Mouse (Mus musculus): Measurements from ENCODE around the gene Smco3. TPM values are rescaled to one million over a fixed set of nuclear protein-coding genes. Genes with fewer than 3 reads are reported as not detected.
"Not testable (repeated sequence)": the region's sequence is repeated elsewhere in the genome, so short reads cannot be mapped to it uniquely, and the experiment has no call there.

Gene Smco3
- total RNA-seq (2021): under 1 TPM in 1 of 2 experiments, not detected in 1; 0.20 TPM
- long read RNA-seq, experiment 1: 0 reads
- long read RNA-seq, experiment 2: 0 reads

DNA sequence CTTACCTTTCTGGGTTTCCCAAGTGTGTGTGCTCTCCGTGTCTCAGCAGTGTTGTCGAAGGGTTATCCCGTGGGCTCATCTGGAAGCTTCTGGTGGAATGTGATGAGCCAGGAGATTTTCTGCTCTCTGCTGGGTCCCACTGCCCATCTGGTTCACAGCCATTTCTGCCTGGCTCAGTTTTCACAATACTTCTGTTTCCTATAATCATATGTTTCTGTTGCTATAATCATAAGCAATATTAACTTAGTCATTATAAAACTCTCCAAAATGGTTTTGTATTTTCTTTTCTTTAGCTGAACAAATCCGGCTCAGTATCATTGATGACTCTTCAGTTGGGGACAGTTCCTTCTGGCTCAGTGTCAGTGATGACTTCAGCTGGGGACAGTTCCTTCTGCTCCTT, at the start of gene Smco3:
Gene Smco3 (minus strand): TSS at position 101 of the 400 bp plus-strand sequence.
- no peak for DNase-seq

DNA sequence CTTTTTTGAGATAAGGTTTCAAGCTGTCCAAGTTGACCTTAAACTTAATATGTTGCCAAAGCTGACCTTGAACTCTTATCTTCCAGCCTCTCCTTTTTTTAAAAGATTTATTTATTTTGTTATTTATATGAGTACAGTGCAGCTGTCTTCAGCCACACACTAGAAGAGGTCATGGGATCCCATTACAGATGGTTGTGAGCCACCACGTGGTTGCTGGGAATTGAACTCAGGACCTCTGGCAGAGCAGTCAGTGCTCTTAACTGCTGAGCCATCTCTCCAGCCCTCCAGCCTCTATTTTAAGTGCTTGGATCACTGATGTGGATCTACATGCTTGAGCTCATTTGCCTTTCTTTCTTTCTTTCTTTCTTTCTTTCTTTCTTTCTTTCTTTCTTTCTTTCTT, 49.5 kb upstream of the Smco3 start:
- not testable (repeated sequence) for DNase-seq

DNA sequence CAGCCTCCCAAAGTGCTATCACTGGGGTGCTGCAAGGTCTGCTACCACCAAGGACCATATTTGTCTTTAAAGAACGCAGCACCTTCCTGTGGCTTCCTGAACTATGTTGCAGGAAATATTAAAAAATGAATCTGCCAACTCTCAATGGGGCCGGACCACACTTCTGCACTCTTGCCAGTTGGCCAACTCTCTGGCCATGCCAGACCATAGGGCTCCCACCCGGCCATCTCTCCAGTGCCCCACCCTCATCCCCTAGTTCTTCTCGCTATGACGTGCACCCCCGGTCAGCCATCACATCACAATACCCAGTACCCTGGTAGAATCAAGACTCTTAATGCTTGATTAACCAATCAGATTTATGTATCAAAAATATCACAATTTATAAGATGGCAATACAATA, 48.7 kb upstream of the Smco3 start:
- no peak for DNase-seq

DNA sequence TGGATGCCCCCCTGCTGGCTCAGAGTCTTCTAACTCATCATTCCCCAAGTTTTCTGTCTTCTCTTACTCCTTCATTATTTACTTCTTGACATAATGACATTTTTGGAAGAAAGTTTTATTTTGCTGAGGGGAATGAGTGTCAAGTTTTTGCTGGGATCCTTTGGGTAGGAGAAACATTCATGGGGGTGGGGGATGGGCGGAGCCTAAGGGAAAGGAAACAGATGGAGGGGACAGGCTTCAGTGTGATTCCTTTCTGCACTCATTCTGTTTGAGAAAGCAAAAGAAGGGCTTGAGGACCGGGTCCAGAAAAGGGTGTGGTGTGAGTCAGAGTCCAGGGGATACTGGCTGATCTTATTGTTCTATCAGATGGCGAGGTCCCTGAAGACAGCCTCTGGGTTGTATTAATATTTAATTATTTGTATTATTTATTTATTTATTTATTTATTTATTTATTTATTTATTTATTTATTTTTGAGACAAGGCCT, 48.2 kb upstream of the Smco3 start:
- no peak for DNase-seq

DNA sequence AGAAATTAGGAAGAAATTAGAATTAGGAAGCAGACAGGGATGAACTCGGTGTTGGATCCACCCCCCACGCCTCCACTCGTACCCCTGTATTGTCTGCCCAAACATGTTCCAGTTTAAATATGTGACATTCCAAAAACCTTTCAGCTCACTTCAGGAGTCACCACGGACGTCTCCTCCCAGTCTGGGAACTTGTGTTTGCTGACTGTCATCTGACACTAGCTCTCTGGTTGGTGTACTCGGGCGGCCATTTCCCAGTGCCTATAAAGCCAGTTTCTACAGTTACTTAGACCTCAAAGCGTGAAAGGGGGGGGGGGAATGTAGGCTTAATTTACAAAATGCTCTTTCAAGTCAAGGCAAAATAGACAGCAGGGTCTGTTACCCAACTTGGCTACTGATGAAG, 46.4 kb upstream of the Smco3 start:
- DNase-seq: no peak

DNA sequence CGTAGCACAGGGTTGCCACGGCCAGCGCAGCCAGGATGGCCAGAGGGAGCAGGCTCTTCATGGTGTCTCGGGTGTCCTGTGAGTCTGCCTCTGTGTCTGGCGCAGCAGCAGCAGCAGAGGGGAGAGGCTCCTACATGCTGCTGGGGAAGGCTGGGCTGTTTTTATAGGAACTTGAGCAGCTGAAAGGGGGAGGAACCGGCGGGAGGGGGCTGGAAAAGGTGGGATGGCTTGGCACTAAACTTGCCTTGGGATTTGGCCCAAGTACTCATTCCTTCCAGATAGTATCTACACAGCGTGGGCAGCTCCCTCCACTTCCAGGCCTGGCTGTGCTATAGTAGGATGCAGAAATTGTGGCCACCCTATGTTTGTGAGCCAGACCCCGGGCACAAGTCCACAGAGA, 40.4 kb upstream of the Smco3 start, which contains the start of gene Mgp:
Gene Mgp (minus strand): TSS at position 154 of the 400 bp plus-strand sequence.
- no peak for DNase-seq

DNA sequence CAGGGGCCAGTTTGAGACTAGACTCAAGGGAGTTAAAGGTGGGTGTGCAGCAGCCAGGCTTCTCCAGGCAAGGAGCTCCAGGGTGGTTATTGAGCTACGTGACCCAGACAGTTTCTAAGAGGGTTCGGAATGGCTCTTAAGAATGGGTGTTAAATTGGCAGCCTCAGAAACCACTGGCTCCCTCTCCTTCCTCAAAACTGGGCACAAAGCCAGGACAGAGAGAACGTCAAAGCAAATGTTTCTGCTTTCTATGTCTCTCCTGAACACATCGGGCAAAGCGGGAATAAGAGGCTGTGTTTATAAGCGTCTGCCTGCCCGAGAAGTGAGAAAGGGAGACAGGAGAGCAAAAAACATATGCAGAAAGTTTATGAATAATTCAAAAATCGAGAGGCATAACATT, 39.3 kb upstream of the Smco3 start:
- no peak for DNase-seq

DNA sequence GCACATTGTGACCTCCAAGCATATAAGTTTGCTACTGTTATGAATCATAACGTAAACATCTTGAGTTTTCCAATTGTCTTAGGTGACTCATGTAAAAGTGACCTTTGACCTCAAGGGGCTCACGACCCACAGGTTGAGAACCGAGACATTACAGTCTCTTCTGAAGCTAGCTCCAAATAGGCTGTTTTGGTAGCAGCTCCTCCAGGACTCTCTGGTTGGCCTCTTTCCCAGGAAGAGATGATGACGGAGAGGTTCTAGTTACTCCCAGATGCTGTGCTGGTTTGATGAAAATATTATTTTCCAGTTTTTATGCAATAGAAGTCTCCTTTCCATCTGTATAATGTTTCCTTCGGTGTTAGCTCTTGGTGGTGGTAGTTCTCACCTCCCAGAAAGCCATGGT, 33.7 kb upstream of the Smco3 start:
- no peak for DNase-seq

DNA sequence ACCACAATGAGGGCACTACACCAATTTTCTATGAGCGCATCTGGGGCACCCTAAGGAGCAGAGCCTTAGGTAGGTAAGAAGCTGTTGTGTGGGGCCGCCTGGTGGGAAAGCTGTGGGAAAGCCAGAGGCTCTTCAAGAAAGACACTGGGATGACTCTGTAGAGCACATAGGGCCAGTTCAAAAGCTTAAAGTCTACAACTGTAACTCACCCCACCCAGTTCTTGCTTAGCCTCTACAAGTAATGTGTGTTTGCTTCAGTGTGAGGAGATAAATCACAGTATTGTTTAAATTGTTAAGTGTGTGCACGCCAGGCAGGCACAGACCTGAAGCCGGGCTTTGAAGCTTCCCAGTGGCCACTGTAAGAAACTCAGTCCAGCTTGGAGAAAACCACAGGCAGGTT, 30.9 kb upstream of the Smco3 start:
- no peak for DNase-seq

DNA sequence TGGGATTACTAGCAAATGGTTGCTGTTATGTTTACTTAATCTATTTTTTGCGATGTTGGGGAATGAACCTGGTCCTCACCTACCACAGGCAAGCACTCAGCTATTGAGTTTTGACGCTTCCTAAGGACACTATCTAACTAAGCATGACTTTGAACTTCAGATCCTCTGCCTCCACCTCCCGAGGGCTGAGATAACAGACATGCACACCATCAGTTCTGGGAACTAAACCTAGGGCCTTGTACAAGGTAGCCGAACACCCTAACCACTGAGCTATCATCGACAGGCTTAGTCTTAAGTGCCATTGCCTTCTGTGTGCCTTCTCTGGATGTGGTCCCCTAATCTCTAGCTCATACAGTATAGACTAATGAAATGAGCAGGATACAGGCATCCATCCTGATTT, 30.1 kb upstream of the Smco3 start:
- DNase-seq: no peak

DNA sequence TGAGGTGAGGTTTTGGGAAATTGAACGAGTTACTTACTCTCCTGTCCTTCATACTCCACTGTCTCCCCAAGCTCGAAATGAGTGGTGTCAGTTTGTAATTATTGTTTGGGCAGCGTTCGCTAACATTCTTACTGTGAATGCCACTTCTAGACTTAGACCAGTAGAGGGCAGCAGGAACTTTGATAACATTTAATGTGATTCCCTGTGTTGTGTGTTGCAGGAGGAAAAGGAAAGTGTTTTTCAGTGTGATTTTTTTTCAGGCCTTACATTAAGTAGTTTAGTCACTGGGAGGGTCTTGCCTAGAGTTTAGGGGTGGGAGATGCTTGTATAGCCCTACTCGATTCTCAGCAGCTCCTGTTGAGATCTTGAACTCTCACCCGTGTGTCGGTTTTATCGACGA, 25.8 kb upstream of the Smco3 start:
- DNase-seq: peak in 1 of 2 experiments; percentile 29

DNA sequence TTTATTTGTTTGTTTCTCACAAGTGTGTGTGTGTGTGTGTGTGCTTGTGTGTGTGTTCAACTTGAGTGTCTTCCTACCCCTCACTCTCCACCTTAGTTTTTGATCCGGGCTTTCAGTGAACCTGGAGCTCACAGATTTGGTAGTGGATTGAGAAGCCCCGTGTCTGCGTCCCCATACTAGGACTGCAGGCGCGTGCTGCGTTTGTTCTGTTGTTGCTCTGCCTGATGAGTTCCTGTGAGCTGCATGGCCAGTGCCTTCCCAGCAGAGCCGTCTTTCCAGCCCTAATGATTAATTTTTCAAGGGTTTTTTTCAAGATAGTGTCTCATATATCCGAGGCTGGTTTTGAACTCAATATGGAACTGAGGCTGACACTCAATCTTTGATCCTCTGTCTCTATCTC, 23.2 kb upstream of the Smco3 start:
- peak in 1 of 2 experiments; percentile 6 for DNase-seq

DNA sequence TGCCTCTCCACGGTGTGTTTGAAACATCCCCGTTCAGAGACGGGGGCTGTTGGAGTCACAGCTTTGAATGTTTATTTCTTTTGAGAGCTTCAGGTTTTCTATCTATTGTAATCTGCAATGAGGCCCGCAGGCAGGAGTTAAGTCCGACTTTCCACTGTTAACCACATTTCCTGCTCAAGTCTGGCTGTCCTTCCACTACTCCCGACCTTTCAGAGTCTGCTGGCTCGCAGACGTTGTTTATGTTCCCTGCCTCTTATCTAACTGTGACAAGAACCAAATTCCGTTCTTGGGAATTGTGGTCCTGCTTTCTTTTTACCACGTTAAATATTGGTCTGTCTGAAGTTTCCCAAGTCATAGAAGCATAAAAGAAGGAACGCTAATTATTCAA, 22.6 kb upstream of the Smco3 start:
- peak; percentile 30 to 38 for DNase-seq

DNA sequence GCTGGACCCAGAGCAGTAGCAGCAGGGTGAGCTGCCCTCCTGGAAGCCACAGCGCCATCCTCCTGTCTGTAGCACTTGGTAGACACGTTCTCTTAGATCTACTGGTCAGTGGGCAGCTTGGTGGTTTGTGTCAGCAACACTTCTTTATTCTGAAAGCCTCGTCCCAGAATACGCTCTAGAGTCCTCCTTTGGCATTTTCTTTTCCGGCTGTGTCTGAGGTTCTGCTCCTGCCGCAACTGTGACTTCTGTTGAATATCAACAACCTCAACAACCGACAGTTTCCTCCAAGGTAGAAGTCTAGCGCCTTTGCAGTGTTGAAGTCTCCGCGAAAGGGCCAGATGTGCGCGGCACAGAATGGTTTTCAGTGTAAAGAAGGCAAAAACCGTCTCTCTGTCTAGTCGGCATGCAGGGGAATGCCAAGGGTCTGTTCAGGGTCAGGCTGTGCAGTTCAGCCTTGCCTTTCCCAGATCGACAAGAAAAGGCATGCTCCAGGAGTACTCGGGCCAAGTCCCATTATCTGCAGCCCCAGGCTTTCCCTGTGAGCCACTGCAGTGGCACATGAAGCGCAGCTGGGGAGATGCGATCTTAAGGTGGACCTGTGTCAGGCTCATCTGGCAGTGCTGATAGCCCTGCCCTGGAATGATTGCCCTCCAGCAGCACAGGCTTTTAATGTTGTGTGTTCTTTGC, 22.1 kb upstream of the Smco3 start, which contains the start of gene Art4:
Gene Art4 (minus strand): TSS at position 548 of the 687 bp plus-strand sequence.
- peak; percentile 22 to 36 for DNase-seq

DNA sequence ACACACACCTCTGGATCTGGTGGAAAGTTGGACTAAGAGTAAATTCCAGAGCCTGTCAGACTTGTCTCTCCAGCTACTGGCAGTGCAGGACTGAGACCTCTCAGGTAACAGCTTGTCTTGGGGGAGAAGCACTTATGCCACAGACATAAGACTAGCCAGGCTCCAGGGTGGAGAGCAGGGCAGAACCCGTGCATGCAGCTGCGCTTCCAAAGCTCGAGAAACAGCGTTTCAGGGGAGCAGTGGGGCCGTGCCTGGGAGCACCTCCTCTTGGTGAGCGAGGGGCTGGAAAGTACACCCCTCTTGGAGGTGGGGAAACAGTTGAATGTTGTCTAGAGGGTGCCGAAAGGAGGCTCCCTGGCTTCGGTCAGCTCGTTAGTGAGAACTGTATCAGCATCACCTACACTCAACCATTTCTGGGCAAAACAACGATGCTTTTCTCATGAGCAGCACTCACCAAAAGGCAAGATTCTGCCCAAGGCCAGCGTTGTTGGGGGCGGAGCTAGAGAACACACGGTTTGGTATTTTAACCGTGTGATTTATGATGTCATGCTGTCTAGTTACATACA, 20.9 kb upstream of the Smco3 start:
- peak; percentile 63 to 66 for DNase-seq

DNA sequence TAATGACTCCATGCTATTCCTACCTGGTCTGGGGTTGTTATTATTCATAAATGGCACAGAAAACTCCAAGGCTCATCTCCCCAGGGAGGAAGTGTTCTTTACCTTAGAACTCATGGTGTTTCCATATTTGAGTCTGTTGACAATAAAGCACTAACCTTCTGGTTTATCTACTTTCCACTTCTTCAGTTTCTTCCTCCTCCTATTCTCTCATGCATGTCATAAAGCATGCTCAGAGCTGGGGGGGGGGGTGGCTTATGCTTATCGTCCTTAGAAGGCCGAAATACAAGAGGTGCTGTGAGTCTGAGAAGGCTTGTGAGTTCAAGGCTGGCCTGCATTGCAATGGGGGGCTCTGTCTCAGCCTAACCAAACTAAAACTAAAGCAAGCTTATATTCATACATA, 19.9 kb upstream of the Smco3 start:
- DNase-seq: no peak

DNA sequence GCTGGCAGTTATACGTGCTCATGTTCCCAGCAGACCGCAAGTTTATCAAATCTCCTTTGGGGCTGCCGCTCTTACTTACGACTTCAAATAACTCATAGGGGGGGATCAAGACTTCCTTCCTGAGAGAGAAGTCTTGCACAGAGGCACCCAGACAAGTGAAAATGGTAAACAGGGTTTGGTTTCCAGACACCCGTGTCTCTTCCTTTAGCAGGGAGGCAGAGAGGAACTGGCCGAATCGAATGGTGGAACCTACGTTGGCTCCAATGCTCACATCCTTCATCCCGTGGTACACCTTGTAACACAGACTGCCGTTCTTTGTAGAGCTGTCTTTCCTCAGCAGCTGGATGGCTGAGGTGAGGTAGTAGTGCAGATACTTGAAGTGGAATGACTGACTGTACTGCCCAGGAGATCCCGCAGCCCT, 19.1 kb upstream of the Smco3 start:
- peak in 1 of 2 experiments; percentile 8 for DNase-seq

DNA sequence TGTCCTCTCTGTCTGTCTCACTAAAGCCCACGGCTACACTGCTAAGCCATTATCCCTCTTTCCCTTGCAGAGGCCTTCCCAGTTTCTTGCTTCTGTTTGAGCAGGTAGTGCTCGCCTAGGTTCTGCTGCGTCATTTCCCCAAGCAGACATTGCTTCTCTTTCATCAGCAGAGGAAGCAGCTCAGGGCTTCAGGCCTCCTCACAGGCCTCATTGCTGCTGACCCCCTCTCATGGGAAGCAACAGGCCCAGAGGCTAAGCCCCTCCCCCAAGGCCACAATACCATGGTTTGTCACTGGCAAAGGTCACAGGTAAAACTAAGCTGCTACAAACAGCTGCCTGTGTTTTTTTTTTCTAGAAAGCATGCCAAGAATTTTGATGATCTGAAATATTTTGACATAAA, 17.5 kb upstream of the Smco3 start:
- DNase-seq: peak in 1 of 2 experiments; percentile 29

DNA sequence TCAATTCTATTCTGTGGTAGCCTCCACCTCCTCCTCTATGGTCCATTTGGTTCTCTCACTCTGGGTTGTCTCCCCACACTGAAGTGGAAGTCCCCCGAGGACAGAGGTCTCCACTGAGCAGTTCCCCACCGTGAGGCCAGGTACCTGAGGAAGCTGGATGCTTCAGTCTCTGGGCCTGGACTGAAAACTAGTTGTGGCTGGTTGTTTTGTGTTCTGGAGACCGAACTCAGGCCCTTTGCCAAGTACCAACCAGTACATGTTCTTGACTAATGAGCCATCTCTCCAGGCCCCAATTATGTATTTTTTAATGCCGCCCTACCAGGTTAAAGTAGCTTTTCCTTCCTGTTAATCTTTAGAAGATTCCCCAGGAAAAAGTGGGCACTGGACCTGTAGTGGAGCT, 17.1 kb upstream of the Smco3 start:
- no peak for DNase-seq

DNA sequence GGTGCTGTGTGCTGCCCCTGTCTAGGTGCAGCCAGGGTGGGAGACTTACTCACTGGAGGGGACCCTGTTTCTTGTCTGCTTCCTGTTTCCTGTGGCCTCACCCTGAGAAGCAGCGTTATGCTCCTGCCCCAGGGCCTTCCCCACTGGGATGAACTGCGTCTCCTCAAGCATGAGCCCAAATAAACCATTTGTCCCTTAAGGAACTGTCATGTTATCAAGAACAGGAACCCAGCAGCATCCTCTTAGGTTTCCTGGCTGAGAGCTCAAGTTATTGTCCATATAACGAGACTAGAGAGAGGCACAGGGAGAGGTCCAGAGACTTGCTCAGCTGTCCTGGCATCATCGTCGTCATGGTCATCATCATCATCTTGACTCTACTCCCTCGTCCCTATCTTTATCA, 15.0 kb upstream of the Smco3 start:
- no peak for DNase-seq

DNA sequence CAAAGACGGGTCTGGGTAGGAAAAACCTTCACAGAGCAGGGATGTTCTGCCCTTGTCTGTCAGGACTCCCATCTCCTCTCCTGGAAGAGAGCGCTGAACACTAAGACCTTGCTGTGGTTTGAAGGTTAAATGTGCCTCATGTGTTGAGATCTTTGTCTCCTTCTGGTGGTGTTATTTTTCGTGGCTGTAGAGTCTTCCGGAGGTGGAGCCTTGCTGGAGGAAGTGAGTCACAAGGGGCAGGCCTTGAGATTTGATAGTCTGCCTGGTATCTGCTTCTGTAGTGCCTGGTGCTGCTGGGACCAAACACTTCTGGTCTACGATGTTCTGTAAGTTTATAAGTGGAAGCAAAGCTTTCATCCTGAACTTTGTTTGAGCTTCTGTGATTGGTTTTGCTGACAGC, 13.7 kb upstream of the Smco3 start:
- no peak for DNase-seq

DNA sequence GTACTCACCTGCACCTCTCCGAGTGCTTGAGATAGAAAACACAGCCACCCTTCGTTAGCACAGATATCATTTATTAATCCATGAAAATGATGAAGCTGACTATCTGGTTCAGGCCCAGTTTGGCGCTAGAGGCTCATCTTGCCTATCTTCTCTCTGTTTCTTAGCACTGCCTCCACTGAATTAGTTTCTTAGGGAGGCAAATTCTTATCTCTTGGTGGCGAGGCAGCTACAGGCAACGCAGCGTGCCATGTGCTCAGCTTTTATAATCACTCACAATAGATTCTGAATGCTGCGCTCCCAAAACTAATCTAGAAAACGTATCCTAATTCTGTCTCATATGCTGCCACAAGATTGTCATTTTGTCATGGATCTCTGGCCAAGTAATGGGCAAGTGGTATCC, 13.1 kb upstream of the Smco3 start:
- DNase-seq: no peak

DNA sequence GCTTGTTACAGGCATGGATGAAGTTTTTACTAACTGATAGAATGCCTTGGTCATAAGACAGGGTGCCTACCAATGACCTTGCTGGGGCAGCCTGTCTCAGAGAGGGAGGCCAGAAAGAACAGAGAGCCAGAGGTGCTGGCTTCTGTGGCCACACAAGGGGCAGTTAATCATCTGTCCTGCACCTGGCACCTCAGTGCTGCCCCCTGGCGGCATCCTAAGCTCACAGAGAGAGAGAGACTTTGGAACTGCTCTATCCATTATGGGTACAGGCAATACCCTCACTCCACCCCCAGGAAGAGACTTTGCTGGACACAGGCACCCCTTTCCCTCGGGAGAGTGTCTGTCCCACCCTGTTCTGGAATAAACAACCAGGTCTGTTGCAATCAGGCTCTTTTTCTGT, 12.5 kb upstream of the Smco3 start:
- DNase-seq: peak; percentile 71 to 84

DNA sequence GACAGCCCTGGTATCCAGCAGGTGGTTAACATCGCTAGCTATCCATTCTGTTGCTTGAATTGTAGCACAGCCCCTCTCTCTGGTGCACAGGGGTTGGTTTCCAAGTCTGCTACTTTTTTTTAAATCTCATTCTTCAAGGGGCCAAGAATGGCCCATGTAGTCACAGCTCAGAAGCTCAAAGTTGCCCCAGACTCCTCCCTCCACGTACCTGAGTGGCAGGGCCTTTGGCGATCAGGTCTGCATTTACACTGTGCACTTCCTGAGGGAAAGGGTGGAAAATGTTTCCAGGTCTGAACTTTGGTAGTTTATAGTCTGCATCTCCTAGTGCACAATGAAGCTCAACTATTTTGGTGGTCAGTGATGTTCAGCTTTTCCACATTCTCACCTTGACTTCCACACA, 12.0 kb upstream of the Smco3 start:
- no peak for DNase-seq

Data from adrenal gland, postnatal 36 days (tissue).